Mouse (Mus musculus) cerebellum, postnatal 4 days (tissue): ENCODE measurements around the gene Rbm14.

Experiments
- DNase-seq, 2 experiments: peaks; one replicate each; pipeline ENCODE4 v3.0.0; 2022; ENCODE audit warnings: low spot score in 2 of 2, mixed read lengths in 1 of 2

Gene Rbm14

DNA sequence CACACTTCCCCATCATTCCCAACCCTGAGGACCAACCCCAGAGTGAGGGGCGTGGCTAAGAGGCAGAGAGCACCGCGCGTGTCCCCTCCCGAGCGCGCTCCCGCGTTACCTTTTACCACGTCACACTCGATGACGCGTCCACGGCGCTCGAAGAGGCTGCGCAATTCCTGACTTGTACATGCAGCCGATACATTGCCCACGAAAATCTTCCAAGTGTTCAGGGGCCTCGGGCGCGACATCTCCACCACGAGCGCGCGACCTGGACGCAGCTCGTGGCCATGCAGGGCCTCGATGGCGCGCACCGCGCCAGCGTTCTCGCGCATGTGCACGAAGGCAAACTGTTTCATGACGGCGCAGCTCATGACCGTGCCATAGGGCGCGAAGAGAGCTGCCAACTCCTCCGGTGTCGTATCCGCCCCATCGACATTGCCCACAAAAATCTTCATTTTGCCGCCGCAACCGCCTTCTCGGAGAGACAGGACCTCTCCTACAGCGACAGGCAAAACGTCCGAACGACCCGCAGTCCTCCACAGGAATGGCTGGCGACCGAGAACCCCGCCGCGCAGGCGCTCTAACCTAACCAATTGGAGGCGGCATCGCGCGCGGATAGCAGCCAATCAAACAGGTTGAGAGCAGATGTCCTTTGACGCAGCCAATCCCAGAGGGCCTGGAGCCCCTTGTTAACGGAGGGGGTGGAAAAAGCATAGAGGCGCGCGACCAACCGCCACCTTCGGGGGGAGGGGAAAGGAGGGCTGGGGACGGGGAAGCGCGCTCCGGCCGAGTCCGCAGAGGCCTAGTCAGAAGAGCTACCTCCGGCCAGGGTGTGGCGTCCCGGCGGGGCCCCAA lies at the start of gene Rbm14, which contains the start of gene Gm21992:
Rbm14 (minus strand) TSS at position 572 of the 846 bp plus-strand sequence.
Gm21992 (minus strand) TSS at position 550 of the 846 bp plus-strand sequence.
- peak; percentile 96 to 97 for DNase-seq

DNA sequence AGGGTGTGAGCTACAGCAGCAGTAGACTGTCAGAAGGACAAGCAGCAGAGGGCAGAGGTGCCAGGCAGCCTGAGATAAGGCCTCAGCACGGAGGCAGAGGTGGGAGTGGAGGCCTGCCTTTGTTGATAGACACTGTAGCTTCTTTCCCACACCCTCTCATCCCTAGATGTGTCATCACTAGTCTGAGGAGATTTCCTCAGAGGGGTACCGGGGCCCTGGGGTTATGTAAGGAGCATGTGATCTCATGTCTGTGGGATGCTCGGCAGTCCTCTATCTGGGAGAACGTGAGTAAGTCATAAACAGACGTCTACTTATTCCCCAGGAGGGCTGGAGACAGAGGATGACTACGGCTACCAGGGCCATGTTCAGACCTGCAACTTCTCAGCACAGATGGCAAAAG lies 47.6 kb upstream of the Rbm14 start:
- no peak for DNase-seq

DNA sequence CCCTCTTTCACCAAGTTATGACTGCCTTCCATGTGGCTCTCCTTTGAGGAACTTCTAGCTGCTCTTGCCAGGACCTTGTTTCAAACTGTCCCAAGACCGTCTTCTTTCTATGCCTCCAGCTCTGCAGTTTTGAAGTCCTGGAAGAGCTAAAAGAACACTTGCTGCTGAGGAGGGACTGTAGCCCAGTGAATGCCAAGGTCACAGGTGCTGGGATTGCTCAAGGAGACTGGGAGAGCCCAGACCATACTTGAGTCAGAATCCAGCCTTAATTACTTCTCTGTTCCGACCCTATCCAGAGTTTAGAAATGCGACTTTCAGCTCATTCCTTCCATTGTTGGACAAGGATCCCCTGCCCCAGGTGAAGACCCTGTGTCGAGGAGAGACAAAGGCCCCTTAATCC lies 44.5 kb upstream of the Rbm14 start:
- no peak for DNase-seq

DNA sequence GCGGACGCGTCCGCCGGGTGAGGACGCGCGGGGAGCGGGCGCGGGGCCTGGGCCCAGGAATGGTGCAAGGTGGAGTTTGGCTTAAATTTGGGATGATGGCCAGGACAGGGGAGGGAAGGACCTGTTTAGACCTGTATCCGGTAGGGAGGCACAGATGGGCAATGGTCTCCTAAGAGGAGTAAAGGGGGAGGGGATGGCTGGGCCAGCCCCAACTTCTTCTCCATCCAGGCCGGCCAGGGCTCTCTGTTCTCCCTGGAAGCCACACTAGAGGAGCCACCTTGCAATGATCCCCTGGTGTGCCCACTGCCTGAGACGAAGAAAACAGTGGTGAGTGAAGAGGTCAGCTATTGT lies 44.0 kb upstream of the Rbm14 start:
- no peak for DNase-seq

DNA sequence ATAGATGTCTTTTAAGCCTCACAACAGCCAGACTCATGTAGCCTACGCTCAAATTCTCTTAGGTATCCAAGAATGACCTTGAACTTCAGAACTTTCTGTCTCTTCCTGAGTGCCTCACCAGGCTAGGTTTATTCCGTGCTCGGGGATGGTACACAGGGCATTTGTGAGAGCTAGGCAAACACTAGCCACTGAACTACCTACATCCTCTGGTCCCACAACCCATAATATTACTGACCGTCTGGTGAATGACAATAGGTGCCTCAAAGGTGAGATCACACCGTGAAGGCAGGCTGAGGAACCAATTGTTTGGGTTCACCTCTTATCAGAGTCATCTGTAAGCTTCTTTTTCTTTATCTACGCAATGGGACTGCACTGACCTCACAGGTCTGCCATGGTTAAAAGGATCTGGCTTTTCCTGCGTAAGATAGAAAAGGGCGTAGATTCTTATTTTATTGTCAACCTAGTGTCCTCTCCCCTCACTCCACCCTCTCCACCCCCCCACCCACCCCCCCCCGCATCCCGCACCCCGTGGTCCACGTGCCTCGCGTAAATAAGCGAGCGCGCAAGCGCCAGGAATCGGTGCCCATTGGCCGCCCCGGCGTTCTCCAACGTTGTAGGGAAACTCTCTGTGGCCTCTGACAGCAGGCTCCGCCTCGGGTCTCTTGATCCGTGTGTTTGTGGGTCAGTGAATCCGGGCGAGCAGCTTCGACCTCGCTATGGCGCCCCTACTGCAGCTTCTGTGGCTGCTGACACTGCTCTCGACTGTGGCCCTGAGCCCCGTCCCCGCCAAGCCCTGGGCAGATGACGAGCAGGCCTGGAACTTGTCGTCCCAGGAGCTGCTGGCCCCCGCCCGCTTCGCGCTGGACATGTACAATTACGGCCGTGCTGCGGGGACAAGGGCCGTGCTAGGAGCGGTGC lies 43.4 kb upstream of the Rbm14 start, which contains the start of gene Ctsf:
Ctsf (plus strand) TSS at position 579 of the 918 bp plus-strand sequence.
- DNase-seq: peak; percentile 72 to 79

DNA sequence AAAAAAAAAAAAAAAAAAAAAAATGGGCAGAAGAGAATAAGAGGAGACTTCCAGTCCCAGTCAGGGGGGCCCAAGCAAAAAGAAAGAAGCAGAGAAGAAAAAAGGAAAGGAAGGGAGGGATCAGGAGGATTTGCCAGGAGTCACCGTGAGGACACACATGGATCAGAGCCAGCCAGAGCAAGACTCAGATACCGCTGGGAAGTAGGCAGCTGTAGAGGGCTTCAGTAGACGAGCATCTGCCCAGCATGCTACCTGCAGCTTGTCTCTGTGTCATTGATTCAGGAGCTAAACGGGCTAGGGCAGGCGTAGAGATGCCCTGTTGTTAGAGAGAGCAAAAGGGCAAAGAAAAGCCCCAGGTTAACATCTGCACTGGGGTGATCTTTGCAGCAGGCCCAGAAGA lies 38.8 kb upstream of the Rbm14 start:
- DNase-seq: no peak

DNA sequence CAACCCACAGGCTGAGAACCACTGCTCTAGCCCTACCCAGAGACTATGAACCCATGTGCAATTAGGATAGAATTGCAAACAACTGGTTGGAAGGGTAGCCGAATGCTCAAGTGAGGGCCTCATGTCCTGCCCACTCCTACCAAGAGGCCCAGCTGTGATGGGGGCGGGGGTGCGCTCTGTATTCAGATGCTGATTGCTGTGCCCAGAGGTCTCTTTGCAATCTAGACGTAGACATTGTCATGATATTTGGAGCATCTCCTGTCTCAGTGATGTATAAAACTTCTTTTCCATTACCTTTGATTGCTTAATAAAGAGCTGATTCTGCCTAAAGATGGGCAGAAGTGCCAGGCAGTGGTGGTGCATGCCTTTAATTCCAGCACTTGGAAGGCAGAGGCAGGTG lies 38.4 kb upstream of the Rbm14 start:
- no peak for DNase-seq

DNA sequence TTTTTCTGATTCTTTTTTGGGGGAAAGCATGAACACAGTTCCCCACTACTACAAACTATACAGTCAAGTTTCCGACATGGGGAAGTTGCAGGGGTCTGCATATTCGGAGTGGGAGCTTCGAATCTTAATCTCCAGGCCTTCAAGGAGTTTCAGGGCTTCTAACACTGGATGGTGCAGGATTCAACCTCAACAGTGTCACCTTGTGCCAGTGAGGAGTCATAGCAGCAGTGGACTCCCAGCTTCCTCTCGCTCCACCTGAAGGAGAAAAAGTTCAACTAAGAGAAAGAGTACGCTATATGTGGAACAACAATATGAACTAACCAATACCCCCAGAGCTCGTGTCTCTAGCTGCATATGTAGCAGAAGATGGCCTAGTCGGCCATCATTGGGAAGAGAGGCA lies 36.1 kb upstream of the Rbm14 start:
- no peak for DNase-seq

DNA sequence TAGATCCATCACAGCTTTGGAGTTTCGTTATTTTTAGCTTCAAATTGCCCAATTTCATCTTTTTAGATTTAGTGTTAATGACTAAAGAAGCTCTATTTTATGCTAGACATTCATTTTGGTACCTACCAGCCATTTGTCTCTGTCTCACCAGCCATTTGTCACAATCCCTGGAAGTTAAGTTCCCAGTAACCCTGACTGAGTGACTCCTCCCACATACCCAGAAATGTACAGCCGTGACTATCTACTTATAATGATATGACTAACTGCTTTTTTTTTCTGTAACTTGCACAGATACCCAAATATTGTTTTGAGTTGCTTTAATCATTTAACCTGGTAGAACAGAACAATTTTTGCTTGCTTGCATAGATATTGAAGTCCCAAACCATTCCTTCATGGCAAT lies 34.4 kb upstream of the Rbm14 start:
- DNase-seq: no peak

DNA sequence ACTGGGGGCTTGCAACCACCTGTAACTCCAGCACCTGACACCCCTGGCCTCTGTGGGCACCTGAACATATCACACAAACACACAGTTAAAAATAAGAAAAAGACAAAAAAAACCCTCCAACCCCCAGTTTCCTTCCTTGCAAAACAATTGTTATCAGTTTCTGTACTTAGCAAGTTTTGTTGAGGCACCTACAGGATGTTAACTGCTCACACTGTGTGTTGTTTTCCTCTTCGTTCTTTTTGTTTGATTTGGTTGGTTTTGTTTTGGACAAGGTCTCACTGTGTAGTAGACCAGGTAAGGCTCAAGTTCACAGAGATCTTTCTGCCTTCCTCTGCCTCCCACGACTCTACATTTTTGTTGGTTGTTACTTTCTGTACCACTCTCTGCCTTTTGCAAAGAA lies 31.2 kb upstream of the Rbm14 start:
- no peak for DNase-seq

DNA sequence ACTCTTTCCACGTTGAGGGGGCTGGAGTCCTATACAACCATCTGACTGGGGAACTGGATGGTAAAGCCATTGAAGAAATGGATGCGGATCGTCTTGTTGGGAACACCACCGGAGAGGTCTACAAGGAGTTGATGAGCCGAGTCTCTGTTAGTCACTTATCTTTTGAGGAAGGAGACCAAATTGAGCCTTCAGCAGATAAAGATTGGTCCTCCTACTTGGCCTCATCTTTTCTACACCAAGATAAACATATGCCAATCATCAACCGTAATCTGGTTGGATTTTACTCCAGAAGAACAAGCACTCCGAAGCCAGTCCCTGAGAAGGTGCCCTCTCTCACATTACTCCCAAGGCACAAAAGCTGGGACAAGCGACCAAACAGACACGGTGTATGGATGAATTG lies 29.4 kb upstream of the Rbm14 start:
- DNase-seq: no peak

DNA sequence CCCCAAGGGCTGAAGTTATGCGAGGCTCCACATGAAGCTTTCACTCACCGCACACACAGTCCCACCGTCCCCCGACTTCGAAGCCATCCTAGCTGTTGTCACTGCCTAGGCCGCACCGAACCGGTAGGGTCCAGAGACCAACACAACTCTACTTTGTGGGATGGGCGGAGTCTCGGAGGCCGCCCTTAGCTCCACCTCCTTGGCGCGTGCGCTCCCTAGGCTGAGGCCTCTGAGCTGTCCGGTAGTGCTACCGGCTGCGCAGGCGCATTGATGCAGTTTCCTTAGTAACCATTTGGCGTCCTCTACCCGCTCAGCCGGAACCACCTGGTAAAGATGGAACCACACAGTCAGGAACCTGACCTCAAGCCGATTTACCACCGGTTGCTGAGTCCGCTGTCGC lies 27.7 kb upstream of the Rbm14 start, which contains the start of the genes Ccs and Ccdc87:
Ccs (minus strand) TSS at position 184 of the 400 bp plus-strand sequence.
Ccdc87 (plus strand) TSS at position 218 of the 400 bp plus-strand sequence.
- DNase-seq: peak; percentile 83 to 89

DNA sequence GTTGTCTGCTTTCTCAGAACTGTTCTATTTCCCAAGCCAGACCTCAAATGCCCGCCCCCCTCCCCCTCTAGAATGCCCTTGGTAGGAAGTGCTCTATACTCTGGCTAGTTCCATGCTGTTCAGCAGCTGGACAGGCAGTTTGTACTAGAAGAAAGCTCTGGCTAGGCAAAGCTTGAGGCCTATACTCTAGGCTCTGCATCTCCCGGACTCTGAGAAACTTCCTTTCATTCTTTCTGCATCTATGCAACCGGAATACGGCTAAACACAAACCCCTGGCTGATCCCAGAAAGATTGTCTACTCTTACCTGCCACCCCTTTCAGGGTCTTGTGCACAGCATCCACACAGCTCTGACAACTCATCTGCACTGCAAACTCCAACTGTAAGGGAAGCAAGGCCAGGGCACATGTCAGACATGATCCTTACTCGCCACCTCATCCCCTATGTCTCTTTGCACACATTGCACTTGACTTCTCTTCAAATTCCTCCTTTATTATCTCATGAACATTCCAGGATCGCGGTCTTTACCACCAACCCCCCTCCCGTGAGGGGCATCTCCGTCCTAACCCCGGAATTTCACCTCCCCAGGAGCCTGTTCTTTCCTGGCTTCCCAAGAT lies 27.2 kb upstream of the Rbm14 start:
- DNase-seq: no peak

DNA sequence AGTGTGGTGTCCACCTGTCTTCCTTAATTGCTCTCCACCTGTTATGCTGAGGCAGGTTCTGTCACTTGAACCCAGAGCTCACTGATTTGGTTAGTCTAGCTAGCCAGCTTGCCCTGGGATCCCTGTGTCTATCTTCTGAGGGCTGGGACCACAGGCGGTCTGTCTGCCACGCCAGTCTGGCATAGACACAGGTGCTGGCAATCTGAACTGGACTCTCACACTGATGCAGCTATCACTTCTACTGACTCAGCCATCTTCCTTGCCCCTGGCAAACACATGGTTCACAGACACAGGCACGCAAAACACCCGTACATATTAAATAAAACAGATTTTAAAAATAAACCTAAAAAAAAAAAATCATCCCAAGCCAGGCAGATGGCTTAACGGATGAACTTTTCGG lies 25.6 kb upstream of the Rbm14 start:
- no peak for DNase-seq

DNA sequence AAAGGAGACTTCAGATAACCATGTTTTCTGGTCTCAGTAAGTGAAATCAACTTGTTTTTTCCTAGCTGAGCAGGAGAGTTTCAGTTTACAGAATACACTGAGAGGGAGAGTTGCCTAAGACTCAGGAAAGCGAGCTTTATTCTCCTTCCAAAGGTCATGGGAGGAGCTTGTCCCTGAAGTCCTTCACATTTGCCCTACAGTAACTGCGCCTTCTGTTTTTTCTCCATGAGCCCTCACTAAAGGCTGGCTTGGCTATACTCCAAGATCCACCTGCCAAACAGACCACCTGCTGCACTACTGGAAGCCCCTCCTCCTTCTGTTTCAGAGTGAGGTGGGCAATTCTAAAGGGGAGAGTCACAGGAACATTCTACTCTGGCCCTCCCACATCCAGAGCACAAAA lies 24.7 kb upstream of the Rbm14 start:
- no peak for DNase-seq

DNA sequence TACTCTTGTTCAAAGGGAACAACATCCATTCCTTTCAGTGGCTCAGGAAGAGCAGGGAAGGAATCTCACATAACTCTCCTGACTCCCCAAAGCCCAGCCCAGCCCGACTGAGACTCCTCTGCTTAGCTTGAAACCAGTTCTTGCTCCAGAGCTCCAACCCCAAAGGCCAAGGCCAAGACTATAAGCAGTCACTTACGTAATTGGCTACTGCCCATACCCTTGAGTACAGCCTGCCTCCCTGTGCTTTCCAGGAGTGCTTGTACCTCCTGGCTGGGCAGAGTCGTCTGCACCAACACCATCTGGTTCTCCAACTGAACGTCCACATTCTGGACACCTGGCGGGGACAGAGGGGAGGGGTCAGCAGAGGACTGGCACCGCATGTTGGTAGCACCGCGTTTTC lies 22.5 kb upstream of the Rbm14 start:
- no peak for DNase-seq

DNA sequence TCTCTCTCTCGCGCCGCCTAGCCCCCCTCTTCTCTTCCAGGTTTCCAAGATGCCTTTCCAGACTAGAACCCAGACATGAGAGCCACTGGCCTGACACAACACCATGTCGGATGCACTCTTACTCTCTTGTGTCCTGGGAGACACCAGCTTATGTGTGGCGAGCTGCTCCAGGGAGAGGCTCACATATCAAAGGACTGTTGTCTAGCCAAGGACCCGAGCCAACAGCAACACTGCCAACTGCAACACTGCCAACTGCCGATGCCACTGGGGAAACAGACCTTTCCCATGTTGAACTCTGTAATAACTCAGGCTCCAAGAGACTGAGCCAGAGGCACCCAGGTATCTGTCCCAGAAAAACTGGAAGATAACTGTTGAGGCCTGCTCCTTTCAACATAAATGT lies 17.7 kb upstream of the Rbm14 start:
- DNase-seq: peak; percentile 48 to 72

DNA sequence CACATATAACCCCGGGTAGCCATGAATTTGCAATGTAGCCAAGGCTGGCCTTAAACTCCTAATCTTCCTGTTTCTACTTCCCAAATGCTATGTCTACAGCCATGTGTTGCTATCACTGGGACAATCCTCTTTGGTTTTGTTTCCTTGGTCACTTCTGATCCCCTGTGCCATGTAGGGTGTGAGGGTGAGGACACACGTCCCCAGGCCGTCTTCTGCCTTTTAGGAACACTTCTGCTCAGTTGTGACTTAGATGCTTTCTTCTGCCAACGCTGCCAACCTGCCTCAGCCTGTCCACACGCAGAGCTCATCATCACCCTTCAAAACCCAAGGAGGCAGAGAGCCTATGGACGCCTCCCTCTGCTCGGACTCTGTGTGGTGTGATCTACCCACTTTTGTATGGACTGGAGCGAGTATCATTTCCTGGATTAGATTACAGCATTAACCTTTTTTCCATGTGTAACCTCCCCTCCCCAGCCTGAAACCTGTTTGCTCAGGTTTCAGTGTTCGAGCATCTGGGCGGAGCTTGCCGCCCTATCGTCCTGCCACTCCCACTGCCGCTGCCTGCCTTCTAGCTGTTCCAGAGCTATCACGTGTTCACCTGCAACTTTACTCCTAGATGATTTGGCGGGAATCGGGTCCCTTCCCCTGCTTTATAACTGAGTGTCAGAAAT lies 17.1 kb upstream of the Rbm14 start:
- no peak for DNase-seq

DNA sequence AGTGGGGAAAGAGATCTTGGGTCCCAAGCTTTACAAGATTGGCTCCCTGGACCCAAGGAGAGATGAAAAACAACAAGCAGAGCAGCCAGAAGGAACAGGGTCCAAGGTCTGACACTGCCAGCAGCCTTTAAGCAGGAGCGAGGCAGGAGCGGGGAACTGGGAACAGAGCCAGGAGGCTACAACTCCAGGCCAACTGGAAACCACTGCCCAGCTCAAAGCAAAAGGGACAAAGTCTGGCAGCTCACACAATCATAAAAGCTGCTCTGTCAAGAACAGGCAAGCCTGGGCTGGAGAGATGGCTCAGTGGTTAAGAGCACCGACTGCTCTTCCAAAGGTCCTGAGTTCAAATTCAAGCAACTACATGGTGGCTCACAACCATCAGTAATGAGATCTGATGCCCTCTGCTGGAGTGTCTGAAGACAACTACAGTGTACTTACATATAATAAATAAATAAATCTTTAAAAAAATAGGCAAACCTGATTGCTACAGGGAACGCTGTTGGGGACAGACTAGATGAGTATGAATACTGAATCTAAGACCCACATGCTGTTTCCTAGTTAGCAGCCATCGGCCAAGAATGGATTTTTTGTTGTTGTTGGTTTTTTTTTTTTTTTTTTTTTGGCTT lies 9.4 kb upstream of the Rbm14 start:
- peak; percentile 54 to 84 for DNase-seq

DNA sequence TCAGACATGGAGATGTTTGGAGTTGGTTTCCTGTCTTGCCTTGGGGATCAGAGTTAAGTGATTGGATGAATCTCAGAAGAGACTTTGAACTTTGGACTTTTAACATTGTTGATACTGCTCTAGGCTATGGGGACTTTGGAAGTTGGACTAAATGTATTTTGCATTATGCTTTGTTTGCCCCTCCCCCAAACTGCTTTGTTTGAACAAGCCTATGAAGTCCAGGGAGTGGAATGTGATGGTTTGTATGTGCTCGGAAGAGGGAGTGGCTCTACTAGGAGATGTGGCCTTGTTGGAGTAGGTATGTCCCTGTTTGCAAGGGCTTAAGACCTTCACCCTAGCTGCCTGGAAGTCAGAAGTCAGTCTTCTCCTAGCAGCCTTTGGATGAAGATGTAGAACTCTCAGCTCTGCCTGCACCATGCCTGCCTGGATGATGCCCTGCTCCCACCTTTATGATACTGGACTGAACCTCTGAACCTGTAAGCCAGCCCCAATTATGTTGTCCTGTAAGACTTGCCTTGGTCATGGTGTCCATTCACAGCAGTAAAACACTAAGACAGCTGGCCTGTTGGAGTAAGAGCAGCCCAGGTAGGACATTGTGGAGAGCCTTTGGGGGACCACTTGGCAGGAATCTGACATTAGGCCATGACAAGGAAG lies 5.9 kb upstream of the Rbm14 start:
- DNase-seq: no peak
